Mouse (Mus musculus) layer of hippocampus, postnatal 36 days (tissue): Measurements from ENCODE around the gene Trpt1. TPM values are rescaled to one million over a fixed set of nuclear protein-coding genes. Genes with fewer than 3 reads are reported as not detected.

Experiments used
- DNase-seq, 2 experiments: peaks; one replicate each; pipeline ENCODE4 v3.0.0; 2022
- total RNA-seq, 2 experiments: library from RNA; stranded (reverse); gene quantifications; 2 replicates each; pipeline ENCODE4 v1.2.3; 2021

The Trpt1 gene
- total RNA-seq, 2 experiments from 2014 or later, result 13.1 to 17.8 TPM

DNA sequence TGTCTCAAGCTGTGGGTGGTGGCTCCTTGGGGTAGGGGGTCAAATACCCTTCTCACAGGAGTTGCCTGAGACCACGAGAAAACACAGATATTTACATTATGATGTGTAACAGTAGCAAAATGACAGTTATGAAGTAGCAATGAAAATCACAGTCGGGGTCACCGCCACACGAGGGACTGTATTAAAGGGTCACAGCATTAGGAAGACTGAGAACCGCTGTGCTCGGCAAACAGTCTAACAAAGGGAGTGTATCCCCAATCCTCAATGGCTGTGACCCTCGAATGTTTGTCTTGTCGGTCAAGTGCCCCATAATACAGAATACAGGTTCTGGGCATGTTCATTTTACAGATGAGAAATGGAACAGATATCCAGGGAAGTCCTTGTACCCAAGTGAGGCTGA is 1.9 kb upstream of the Trpt1 start:
- DNase-seq, result no peak

DNA sequence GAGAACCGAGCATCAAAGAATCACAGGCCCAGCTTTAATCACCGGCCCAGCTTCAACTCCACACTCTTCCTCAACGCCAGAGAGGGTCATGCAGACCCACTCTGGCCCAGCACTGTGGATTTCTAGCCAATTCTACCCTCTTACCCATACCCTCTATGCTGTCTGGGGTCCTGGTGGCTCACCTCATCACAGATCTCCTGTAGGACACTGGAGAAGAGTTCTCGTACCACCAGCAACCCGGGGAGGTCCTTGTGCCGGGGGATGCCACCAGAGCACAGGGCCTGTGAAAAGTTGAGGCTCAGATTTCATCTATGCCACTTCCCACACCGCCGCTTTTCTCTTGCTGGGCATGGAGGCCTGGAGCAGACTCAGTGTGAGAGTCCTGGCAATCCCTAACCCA is 1.4 kb upstream of the Trpt1 start:
- DNase-seq, result no peak

DNA sequence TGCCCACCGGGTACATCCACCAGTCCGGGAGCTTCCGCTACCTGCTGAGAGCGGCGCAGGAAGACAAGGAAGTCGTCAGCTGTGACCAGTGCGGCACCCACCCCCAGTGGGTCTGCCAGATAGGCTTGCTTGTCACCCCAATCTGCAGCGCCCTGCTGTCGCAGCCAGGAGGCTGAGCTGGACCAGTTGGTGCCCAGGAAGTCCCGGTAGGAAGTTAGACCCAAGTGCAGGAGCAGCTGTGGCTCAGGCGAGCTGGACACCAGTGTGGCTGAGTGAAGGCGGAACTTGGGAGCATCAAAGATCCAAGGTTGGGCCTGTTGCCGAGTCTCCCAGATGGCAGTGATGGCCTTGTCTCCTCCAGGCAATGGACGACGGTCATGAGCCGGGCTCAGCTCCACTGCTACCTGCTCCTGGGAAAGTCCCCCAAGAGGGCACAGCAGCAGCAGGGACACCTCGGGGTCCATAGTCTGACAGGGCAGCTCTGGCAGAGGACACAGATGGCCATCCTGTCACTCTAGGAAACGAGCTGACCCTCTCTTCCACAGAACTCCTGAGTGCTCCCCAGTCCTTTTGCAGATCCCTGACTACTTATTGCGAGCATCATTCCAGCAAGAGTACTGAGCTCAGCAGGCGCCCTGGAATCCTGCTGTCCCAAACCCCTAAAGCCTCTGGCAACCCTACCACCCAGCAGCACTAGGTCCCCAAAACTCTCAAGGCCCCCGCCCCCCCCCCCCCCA is 508 bp upstream of the Trpt1 start:
- DNase-seq, result no peak

DNA sequence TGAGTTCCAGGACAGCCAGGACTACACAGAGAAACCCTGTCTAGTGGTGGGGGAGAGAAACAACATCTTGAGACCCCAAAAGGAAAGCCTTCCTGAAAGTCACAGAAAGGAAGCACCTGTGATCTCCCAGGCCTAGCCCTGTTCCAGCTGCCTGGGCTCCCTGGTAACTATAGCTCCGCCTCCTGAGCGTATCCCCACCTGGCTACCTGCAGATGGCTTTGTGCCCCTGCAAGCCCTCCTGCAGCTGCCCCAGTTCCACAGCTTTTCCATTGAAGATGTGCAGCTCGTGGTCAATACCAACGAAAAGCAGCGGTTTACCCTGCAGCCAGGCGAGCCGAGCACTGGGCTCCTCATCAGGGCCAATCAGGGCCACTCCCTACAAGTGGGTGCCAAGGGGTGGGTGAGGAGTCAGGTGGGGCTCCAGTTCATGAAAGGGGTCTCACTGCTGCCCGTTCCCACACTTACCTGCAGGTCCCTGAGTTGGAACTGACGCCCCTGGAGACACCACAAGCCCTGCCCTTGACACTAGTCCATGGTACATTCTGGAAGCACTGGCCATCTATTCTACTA is 1.9 kb downstream of the Trpt1 start:
- DNase-seq, result no peak

DNA sequence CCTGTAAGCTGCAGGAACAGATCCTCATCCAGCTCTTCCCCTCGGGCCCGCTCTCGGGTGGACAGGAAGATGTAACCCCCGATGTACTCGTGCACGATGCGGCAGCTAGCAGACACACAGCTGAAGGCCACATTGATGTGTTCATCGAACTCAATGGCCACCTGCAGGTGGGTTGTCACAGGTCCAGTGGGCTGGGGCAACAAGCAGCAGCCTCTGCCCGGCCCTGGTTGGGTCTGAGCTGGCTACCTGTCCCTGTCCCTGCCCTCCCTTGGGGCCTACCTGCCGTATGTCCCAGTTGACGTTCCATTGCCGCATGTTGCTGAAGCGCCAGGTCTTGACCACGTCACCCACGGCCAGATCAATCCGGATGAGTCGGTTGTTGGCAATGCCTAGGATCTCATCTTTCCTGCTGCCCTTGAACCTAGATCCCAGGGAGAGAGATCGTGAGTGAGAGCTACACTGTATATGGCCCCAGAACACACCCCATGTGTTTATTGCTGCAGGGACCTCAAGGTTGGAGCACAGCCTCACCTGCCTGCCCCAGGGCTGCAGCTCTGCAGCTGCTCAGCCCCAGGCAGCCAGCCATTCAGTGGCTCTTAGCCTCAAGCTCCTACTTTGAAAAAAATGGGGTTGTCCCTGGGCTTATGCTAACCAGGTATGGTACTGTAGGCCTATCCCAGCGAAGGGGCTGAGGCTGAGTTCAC is 3.6 kb downstream of the Trpt1 start:
- no peak for DNase-seq

DNA sequence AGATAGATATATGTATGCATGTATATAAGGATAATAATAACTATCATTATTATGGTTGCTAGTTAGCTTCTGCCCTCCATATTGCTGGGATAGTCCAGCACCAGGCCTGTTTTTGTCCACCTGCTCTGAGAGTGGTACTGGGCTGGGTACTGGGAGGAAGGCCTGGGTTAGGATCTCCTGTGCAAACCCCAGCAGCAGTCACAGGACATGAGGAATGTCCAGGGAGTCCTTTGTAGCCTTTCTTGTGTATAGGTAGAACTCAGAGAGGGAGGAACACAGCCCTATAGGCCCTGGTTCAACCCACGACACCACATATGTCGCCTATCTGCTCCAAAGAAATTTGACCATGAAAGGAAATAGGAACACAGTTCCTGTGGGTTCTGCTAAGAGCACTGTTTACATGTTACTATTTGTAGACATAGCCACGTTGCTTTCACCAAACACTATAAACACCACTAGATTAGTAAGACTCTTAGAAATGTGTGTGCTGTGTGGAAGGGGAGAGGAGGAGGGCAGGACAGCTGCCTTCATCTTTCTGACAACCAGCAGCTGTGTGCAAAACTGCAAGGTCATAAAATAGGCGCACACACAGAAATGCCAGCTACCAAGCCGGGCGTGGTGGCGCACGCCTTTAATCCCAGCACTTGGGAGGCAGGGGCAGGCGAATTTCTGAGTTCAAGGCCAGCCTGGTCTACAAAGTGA is 11.1 kb downstream of the Trpt1 start:
- DNase-seq, result no peak

DNA sequence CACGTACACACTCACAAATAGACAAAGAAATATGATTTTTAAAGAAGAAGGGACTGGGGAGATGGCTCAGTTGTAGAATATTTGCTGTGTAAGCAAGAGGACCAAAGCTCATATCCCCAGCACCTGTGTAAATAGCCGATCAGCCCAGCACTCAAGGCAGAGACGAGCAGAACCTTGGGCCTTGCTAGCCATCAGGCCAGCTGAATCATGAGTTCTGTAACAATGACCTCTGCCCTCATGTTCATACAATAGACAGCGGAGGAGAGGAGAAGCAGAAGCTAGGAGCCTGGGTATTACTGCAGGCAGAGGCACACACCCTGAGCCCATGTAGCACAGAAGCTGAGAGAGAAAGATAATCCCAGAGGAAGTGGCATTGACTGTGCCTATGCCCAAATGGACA is 16.5 kb downstream of the Trpt1 start:
- no peak for DNase-seq

DNA sequence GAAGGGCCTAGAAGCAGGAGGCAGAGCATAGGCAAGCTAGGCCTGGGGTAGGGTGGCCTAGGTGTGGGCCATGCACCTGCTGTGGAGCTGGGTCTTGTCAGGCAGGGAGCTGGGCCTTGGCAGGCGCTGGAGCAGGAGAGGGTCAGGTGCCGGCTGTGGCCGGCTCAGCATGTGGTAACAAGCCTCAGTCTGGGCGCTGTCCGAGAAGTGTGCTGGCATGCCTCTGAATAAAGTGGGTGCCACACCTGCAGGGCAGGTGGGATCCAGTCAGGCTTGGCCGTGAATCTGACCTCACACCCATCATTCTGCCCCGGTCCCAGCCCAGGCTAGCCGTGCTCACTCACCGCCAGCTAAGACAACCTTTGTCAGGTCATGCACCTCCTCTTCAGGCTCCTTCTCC is 18.1 kb downstream of the Trpt1 start:
- DNase-seq, result no peak

DNA sequence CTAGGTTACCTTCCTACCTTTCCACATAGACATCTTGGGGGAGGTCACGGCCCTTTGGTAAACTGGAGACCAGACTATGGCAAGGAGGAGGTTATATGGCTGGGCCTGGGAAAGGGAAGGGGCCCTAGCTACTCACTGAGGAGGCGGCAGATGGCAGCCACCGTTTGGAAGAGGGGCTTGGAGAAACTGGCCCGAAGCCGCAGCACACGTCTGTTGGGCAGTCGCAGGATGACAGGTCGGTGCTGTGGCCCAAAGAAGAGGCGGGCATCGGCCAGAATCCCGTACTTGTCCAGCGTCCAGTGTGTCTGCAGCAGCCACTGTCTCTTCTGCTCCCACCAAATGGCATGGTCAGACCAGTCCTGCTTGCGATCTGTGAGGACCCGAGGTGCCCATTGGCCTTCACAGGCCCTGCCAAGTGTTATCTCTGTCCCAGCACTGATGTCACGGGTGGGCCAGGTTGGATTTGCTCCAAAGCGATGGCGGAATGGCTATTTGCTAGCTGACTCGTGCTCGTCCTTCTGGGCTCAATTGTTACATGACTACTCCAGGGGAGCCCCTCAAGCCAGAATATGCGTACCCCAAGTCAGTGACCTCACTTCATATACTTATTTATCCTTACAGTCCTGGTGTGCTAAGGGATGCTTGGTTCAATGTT is 18.7 kb downstream of the Trpt1 start:
- DNase-seq, result no peak

DNA sequence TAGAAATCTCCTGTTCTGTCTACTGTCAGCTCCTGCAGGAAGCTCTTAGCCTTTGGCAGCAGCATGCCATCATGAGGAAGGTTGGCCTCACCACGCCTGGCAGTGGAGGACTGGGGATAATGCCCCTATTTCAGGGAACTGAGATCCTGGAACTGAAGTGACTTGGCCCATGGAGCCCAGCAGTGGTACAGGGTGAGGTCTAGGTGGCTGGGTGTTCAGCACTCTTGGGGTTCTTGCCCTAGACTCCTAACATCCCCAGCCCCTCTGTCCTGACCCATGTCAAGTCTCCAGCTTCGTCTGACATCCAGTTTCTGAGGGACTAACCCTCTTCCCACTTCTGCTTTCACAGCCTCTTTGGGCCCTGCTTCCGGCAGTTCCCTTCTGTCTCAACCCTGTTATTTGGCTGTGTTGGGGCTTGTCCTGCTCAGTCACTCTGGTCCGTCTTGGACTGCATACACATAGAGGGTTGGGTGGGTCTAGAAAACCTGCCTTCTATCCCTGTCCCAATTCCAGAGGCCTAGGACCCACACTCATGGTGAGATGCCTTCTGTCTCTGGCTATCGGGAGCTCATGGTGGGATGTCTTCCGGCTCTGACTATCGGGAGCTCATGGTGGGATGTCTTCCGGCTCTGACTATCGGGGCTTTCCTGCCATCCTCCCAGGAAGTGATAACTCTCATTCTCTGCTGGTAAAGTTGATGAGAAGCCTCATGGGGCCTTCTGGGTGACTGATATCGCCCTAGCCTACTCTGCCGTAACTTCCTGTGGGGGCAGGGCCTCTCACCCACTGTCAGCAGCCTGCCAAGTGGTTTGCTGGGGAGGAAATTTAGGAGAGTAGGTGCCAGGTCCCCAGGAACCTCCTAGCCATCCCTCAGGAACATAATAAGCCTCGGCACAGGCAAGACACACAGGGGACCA is 21.9 kb downstream of the Trpt1 start:
- DNase-seq, result no peak

DNA sequence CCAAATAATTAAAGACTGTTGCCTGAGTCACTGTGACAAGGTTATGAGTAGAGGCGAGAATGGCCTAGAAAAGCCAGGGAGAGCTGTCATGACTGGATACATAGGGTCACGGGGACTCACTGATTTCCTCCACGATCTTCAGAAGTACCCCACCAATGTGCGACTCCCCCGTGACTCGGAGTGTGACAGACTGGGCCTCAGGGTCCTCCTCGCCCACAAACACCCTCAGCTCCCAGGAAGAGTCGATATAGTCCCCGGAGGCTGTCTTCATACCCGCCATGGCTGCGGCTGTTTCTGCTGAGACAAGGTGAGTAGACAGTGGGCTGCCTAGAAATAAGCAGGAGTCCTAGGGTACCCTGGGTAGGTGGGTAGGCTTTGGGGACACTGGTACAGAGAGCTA is 22.6 kb downstream of the Trpt1 start:
- no peak for DNase-seq

DNA sequence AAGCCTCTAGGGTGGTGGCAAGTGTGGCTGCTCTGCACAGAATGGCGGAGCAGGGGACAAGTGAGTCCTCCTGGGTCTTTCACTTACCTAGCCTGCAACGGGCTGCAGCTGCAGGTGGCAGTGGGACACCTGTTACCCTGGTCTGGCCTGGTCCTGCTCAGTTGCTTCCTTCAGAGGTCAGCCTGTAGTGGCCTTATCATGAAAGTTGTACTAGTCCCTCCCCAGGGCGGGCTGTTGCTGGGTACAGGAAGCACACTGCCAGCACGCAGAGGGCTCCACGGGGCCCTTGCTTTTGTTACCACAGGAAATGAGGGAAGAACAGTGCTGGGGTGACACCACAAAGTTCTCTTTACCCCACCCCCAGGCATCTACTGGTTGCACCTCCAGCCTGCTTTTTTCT is 23.3 kb downstream of the Trpt1 start, which contains the start of gene Fermt3:
Gene Fermt3 (minus strand): TSS at position 279 of the 400 bp plus-strand sequence.
- DNase-seq, result no peak

DNA sequence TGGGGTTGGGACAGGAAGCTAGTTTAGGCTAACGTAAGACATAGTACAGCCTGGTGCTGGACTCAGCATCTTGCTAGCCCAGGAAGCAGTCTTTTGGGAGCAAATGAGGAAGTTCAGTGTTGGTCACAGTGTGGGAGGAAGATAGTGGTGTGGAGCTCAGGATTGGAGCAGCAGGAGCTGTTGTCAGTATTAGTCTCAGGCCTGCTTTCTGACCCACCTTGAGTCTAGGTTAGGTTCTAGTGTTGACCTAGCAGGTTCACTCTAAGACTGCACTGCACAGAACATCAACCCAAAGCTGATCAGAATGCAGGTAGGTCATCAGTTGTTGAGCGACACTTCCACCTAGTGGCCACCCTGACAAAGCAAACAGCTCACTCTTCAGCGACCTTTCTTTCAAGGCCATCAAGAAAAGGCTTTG is 24.3 kb downstream of the Trpt1 start:
- DNase-seq, result no peak

DNA sequence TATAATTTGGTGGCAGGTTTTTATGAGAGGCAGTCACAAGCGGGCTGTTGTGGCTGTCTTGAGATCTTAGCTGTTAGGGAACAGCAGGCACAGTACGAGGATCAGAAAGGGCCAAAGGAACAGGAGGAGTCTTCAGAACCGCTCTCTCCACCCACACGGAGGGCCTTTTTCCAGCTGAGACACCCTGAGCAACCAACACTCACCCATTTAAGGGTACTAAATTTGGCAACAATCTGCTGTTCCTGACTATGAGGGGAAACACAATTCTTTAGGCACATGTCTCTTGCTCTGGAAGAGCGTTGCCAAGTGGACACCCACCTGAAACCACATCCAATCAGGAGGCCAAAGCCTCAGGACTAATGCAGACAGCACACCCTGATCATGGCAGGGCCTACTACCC is 33.6 kb downstream of the Trpt1 start:
- DNase-seq, result no peak

DNA sequence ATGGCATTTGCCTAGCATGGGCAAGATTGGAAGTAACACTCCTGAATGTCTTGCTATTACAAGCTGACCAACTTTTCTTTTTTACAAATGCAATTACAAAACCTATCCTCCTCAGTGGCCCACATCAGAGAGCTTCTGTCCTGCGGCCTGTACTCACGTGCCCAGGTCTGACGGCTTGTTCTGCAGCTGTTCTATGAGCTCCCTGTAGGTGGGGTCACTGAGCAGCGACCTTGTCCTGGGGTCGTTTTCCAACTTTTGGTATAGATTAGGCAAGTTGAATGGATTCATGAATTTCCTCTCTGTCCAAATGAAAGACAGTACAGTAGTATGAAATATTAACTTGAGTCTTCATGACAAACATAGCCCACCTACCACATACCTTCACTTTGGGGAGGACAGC is 38.1 kb downstream of the Trpt1 start:
- no peak for DNase-seq

DNA sequence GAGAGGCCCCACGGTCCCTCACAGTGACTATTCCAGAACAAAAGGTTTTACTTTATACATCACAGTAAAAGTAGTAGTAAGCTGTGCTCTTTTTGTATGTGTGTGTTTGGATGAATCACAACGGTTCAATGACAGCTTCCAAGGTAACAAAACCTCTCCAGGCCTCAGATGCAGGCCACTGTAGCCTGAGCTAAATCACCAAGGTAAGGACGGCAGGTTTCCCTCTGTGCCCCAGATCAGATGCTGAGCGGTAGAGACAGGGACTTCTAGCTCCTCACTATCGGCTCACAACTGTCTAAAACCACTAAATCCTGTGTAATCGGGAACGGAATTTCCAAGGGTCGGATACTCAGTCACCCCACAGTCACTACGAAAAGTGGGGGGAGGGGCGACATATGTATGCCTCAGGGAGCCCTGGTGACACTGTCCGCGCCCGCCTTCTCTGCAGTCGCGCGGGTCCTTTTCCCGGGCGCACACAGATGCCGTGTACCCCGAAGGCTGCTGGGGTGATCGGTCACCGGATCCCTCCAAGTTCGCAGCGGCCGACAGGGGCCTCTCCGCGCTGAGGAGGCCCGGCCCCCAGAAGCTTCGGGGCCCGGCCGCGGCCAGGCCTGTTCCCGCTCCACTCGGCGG is 43.3 kb downstream of the Trpt1 start:
- DNase-seq, result peak in 1 of 2 experiments; percentile 42

DNA sequence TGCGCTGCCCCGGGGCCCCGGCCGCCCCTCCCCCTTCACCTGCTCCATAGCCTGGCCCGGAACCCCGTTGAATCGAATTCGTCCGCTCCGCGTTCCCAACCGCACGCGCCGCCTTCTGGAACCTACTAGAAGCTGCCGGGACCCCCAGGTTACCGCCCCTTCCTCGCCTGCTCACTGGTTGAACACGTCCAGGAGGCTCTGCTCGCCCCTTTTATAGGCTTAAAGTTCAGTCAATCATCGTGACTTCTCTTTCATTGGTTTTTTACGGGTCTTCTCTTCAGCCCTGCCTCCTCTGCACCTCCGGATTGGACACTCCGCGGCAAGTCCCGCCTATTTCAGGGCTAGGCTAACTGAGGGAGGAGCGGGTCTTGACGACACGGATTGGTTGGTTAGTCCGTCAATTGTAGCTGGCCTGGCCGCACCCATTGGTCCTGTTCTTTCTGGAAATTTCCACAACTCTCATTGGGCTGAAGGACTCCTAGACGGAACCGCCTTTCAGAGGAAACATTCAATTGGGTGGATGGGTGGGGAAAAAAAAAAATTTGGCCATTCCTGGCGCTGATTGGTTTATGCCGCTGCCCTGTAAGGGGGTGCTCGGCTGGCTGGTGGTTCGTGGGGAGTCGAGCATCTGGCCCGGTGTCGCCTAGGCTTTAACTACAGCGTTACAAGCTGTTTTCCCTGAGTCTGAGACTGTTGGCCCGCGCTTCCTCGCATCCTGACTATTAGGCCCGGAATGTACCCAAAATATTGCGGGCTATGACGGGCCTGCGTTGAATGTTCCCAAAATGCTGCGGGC is 44.1 kb downstream of the Trpt1 start, which contains the start of gene Stip1:
Gene Stip1 (minus strand): TSS at position 127 of the 796 bp plus-strand sequence.
- DNase-seq, result peak; percentile 99

DNA sequence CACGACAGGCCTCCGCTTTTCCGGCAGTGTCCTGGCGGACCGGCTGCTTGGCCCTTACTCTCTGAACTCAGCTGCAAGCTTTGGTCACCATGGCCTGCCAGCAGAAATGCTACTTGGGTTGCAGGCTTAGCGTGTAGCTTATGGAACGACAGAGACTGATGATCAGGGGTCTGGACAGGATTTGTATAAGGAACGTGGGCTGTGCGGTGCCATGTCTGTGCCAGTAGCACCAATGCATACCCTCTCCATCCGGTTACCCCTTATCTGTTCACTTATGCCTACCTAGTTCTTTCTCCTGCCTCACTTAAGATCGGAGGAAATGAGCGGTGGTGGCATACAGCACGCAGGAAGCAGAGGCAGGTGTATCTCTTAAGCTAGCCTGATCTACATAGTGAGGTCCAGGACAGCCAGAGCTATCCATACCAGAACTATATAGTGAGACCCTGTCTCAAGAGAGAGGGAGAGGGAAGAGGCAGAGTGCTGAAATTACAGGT is 44.8 kb downstream of the Trpt1 start:
- DNase-seq, result no peak

DNA sequence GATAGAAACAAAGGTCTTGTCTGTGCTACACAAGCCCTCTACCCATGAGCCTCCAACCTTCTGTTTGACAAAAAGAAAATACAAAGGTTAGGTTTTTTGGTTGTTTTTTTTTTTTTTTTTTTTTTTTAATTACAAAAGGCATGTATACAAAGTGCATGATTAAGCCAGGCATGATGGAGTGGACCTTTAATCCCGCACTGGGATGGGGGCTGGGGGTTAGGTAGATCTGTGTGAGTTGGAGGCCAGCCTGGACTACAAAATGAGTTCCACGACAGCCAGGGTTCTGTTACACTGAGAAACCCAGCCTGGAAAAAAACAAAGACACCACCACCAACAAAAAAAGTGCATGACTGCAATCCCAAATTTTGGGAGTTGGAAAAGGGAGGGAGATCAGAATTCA is 45.2 kb downstream of the Trpt1 start:
- DNase-seq, result no peak

DNA sequence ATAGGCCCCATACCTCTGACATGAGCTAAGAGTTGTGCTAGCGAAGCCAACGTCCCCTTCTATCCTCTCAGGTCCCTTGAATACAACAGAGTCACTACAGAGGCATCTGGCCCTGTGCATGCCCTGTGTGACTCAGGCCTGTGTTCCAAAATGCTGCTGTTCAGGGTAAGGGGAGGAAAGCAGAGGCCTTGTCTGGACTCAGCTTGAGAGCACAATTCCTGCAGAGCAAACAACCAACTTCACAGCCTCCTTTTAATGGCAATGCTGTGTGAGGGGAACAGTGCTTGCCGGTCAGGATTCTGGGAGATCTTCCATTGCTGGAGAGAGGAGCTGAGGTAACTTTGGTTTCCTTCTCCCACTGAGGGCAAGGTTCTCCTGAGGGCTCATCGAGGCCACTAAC is 48.3 kb downstream of the Trpt1 start:
- no peak for DNase-seq
